Mouse (Mus musculus) kidney, adult 2 months (tissue): ENCODE data around the gene Creld1. TPM values are rescaled to one million over a fixed set of nuclear protein-coding genes. Genes with fewer than 3 reads are reported as not detected.
A peak's percentile ranks its signal among the peaks of the same experiment; 100 is the strongest.

Experiments
- DNase-seq: peaks from one replicate; pipeline ENCODE4 v3.0.0; 2021
- H3K27ac ChIP-seq: fragments of 200-500 bp; 2 replicates; pipeline ENCODE4 v1.5.1; 2012; ENCODE audit warnings: low read depth, low read length, control low read depth, inconsistent platforms; ENCODE audit not compliant: insufficient read depth
- H3K27me3 ChIP-seq: fragments of 200-500 bp; replicated peaks from 2 replicates; pipeline ENCODE4 v1.6.1; 2012; ENCODE audit warnings: mild to moderate bottlenecking, moderate library complexity, low read length, inconsistent platforms; ENCODE audit not compliant: control insufficient read depth, insufficient read depth
- H3K36me3 ChIP-seq: fragments of 200-500 bp; 2 replicates; pipeline ENCODE4 v1.6.1; 2012; ENCODE audit warnings: mild to moderate bottlenecking, moderate library complexity, low read length, inconsistent platforms; ENCODE audit not compliant: control insufficient read depth, insufficient read depth
- H3K4me1 ChIP-seq: fragments of 200-500 bp; 2 replicates; pipeline ENCODE4 v1.6.1; 2011; ENCODE audit warnings: low read length; ENCODE audit not compliant: control insufficient read depth, insufficient read depth
- H3K4me3 ChIP-seq: fragments of 200-500 bp; 2 replicates; pipeline ENCODE4 v1.5.1; 2011; ENCODE audit warnings: mild to moderate bottlenecking, low read depth, low read length, control low read depth; ENCODE audit not compliant: insufficient read depth
- CTCF ChIP-seq: fragments of 200-500 bp; conservative IDR thresholded peaks from 2 replicates; pipeline ENCODE4 v1.5.1; 2011; ENCODE audit warnings: low read depth, mild to moderate bottlenecking, control low read depth, low read length, moderate library complexity, mixed read lengths; ENCODE audit not compliant: insufficient read depth, insufficient read length
- POLR2A ChIP-seq: fragments of 200-500 bp; IDR thresholded peaks from one replicate; pipeline ENCODE4 v1.6.1; 2011; ENCODE audit warnings: low read depth, low read length, control low read depth
- WGBS: fragments of 180-500 bp; shearing (Covaris S2); methylation state at CpG from one replicate; pipeline ENCODE4 v1.1.7; 2018; 5-methylcytosine and 5-hydroxymethylcytosine counted together
- polyA plus RNA-seq: library from polyadenylated mRNA; depleted of rRNA; stranded (reverse); fragments of >200 nt; gene quantifications from 2 replicates; pipeline ENCODE4 v1.2.3, GENCODE M21; 2012; rRNA removed

The Creld1 gene
- polyA plus RNA-seq: 22.3 and 23.6 TPM in 2 replicates

GRCm38 (mm10) chr6:113483100-113483615 is at the start of gene Creld1:
Gene Creld1 (plus strand): TSS chr6:113483297.
- H3K4me1 ChIP-seq: peaks cover 19% of the 10 kb centered on the region
- TF ChIP-seq POLR2A (peak; percentile 35), CTCF (no peak)
- H3K27me3 ChIP-seq: no peaks in the 10 kb centered on the region
- H3K27ac ChIP-seq: peak within 1 kb of the TSS; percentile 84
- WGBS: 0% methylated on average over 26 of the region's 26 CpGs
- peak; percentile 99 for DNase-seq
- H3K4me3 ChIP-seq: peak within 1 kb of the TSS; percentile 72
- H3K36me3 ChIP-seq: no peaks in the 10 kb centered on the region

GRCm38 (mm10) chr6:113433661-113434060 is 49.4 kb upstream of the Creld1 start:
- Histone ChIP-seq H3K4me3 (no peak overlapping the region), H3K36me3 (no peaks in the 10 kb centered on the region), H3K27ac (no peak overlapping the region), H3K4me1 (no peaks in the 10 kb centered on the region), H3K27me3 (no peaks in the 10 kb centered on the region)
- TF ChIP-seq POLR2A (no peak), CTCF (no peak)
- WGBS: 82% methylated on average over 3 of the region's 3 CpGs
- DNase-seq: no peak

GRCm38 (mm10) chr6:113434691-113435090 is 48.4 kb upstream of the Creld1 start:
- DNase-seq: no peak
- Histone ChIP-seq H3K4me1 (no peaks in the 10 kb centered on the region), H3K27me3 (no peaks in the 10 kb centered on the region), H3K36me3 (no peaks in the 10 kb centered on the region), H3K27ac (no peak overlapping the region), H3K4me3 (no peak overlapping the region)
- TF ChIP-seq CTCF (no peak), POLR2A (no peak)
- WGBS: 67% methylated on average over 7 of the region's 7 CpGs

GRCm38 (mm10) chr6:113435664-113436205 is 47.4 kb upstream of the Creld1 start, which contains the start of gene Cidec:
Gene Cidec (minus strand): TSS chr6:113435760.
- H3K27ac ChIP-seq: no peak within 1 kb of the TSS
- H3K4me3 ChIP-seq: no peak within 1 kb of the TSS
- H3K27me3 ChIP-seq: no peaks in the 10 kb centered on the region
- no peak for DNase-seq
- H3K4me1 ChIP-seq: no peaks in the 10 kb centered on the region
- WGBS: 79% methylated on average over 9 of the region's 9 CpGs
- H3K36me3 ChIP-seq: no peaks in the 10 kb centered on the region
- TF ChIP-seq CTCF (no peak), POLR2A (no peak)

GRCm38 (mm10) chr6:113437135-113437534 is 46.0 kb upstream of the Creld1 start:
- 76% methylated on average over 12 of the region's 12 CpGs for WGBS
- H3K36me3 ChIP-seq: no peaks in the 10 kb centered on the region
- peaks cover 5% of the 10 kb centered on the region; the same call in 1 of the 2 replicates for H3K4me1 ChIP-seq
- no peaks in the 10 kb centered on the region for H3K27me3 ChIP-seq
- no peak overlapping the region for H3K27ac ChIP-seq
- no peak overlapping the region for H3K4me3 ChIP-seq
- TF ChIP-seq POLR2A (no peak), CTCF (no peak)
- no peak for DNase-seq

- H3K27ac ChIP-seq: no peak overlapping the region
- H3K36me3 ChIP-seq: no peaks in the 10 kb centered on the region
- H3K4me3 ChIP-seq: no peak overlapping the region
- TF ChIP-seq POLR2A (no peak), CTCF (no peak)
- no peaks in the 10 kb centered on the region for H3K27me3 ChIP-seq
- WGBS: 47% methylated on average over 12 of the region's 12 CpGs
- peaks cover 11% of the 10 kb centered on the region for H3K4me1 ChIP-seq
- DNase-seq: peak; percentile 47
These were observed 44.2 kb upstream of the Creld1 start for GRCm38 (mm10) chr6:113438721-113439430.

- WGBS: 89% methylated on average over 3 of the region's 3 CpGs
- DNase-seq: no peak
- TF ChIP-seq CTCF (no peak), POLR2A (no peak)
- no peak overlapping the region for H3K27ac ChIP-seq
- H3K27me3 ChIP-seq: no peaks in the 10 kb centered on the region
- H3K36me3 ChIP-seq: no peaks in the 10 kb centered on the region
- peaks cover 15% of the 10 kb centered on the region for H3K4me1 ChIP-seq
- H3K4me3 ChIP-seq: no peak overlapping the region
These were observed 42.4 kb upstream of the Creld1 start for GRCm38 (mm10) chr6:113440686-113441085.
